Mouse (Mus musculus): Measurements from ENCODE around the gene Eaf2.

Gene Eaf2

DNA sequence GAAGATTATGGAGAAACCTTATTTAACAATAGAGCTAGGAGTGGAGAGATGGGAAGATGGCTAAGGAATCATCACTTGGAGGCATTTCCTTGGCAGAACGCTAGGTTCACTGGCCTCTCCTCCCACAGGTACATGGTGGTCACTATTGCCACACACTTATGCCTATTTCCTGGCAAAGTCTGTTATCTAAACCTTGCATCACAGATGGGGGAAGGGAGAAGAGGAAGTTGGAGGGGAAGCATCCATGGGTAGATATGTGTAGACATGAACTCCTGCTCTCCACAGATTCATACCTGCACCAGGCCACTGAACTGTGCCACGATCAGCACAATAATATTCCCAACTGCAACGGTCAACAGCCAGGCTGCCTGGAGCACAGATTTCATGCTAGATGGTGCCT is 122.8 kb downstream of the Eaf2 start:
- DNase-seq = no peak

DNA sequence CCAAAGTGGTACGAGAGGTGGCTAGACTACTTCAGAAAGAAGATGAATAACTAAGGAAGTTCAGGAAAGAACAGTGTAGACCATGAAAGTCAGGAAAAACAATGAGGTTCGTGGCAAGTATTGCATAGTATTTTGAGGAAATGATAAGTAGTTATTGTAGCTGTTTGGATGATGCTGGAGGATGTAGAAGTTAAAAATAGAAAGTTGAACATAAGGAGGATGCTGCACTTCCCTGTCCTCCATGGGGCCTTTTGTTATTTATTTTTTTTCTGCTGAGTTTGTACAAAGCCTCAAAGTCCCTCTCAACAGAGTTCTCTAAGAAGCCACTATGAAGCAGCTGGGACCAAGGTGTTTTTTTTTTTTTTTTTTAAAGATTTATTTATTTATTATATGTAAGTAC is 127.0 kb downstream of the Eaf2 start:
- DNase-seq = no peak

DNA sequence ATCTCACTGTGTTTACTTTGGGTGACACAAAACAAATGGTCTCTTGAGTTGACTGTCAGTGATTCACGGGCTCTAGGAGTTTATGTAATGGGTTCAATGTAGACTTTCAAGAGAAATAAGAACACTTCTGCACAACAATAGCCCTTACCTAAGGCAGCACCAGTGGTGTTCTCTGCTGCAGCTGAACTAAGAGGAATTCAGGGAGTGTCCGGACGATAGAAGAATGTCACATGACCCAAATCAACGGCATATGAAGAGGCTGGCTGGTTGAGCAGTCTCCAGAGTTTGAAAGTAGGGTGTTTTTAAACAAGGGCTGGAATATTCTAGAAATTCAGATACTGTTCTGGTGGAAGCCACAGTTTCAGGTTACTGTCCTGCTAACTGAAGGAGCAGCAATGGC is 127.7 kb downstream of the Eaf2 start:
- DNase-seq = no peak

DNA sequence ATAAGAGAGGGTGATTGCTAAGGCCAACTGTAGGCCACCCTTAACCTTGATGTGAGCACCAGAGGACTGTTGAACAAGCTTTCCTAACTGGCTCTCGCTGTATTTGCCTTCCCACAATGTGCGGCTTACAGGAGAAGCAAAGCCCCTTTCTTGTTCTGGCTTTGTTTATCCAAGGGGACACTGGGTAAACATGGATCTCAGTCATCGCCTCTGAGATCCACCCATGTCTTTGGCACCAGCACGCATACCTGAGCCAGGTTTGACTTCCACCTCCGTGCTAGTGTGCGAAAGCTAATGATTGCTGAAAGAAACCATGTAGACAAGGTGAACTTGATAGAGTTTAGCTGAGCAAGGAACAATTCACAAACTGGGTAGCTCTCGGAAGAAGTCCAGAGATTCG is 131.2 kb downstream of the Eaf2 start:
- no peak for DNase-seq

Measured in kidney, postnatal 14 days (tissue).